Comparison of ENCODE assay signal across 18 mouse cellular contexts in genomic region chr15:79134496-79135270, GRCm38 (mm10). TPM values are rescaled to one million over a fixed set of nuclear protein-coding genes. Genes with fewer than 3 reads are reported as not detected.
DNase-seq lines count a peak whose midpoint lies in the region; ATAC-seq lines count a peak whose summit lies in the region.
"Had no signal": no experiment of that assay in that cellular context is flagged by ENCODE, and none has a peak within 500 bp of the region (broad histone marks: within the 10 kb centered on the region; RNA-seq: fewer than 3 reads in every experiment).

No protein-coding gene starts in this region.

- peaks cover 46% of the 10 kb centered on the region for H3K36me3 ChIP-seq in neural tube, embryonic 15.5 days

- DNase-seq in adrenal gland, adult (ENCODE audit: inconsistent age in 2 of 2, low spot score in 1 of 2) = peak; percentile 20 to 45
- no peak for DNase-seq in adrenal gland, postnatal 36 days
- peak; percentile 59 for DNase-seq in kidney, adult 9 months
- DNase-seq in kidney, adult 11 months = no peak
- no peak for DNase-seq in neural tube, embryonic 10.5 days (ENCODE audit: extremely low spot score, low spot score)
- DNase-seq in urinary bladder, postnatal 25 days (ENCODE audit: low spot score) = no peak
- DNase-seq in cerebellum, postnatal 14 days = no peak
- DNase-seq: adrenal gland, postnatal 14 days; cerebellum, adult 18-20 months; cerebellum, adult 9-11 months; gastrocnemius, postnatal 36 days; heart, adult 11 months; heart, postnatal 36 days had no signal

- no peak overlapping the region for H3K4me3 ChIP-seq in neural tube, embryonic 15.5 days (replicated peaks)
- H3K4me3 ChIP-seq: forebrain, embryonic 15.5 days; heart, embryonic 13.5 days had no signal

- H3K4me2 ChIP-seq in neural tube, embryonic 15.5 days = no peak overlapping the region
- H3K4me2 ChIP-seq: forebrain, embryonic 15.5 days; heart, embryonic 13.5 days had no signal

- 0 out of 2 replicates have a peak overlapping the region, but pooled peaks have one; percentile 13 for H3K27ac ChIP-seq in neural tube, embryonic 15.5 days (replicated peaks)
- H3K27ac ChIP-seq: forebrain, embryonic 15.5 days; heart, embryonic 13.5 days had no signal

- no peaks in the 10 kb centered on the region for H3K9me3 ChIP-seq in neural tube, embryonic 15.5 days (replicated peaks)
- H3K9me3 ChIP-seq: forebrain, embryonic 15.5 days; heart, embryonic 13.5 days had no signal

- no peak overlapping the region for H3K9ac ChIP-seq in neural tube, embryonic 15.5 days (replicated peaks)
- H3K9ac ChIP-seq: forebrain, embryonic 15.5 days; heart, embryonic 13.5 days had no signal

- ATAC-seq in neural tube, embryonic 15.5 days (ENCODE audit: low FRiP score) = no peak; the same call in 1 of the 2 replicates

- 86% methylated on average over 9 of the region's 9 CpGs for WGBS in neural tube, embryonic 15.5 days

- H3K4me1 ChIP-seq in neural tube, embryonic 15.5 days = 0 out of 2 replicates have a peak, but pooled peaks cover 4% of the 10 kb centered on the region
- H3K4me1 ChIP-seq: forebrain, embryonic 15.5 days had no signal

- H3K27me3 ChIP-seq in neural tube, embryonic 15.5 days (replicated peaks) = no peaks in the 10 kb centered on the region
- H3K27me3 ChIP-seq: forebrain, embryonic 15.5 days; heart, embryonic 13.5 days had no signal

RNA-seq across cellular contexts. Expression of gene Polr2f, which starts 6.1 kb away (rescaled TPM):
- 100 to 1,000 TPM; 137 to 143 TPM for total RNA-seq in adrenal gland, postnatal 36 days (2021)
- polyA plus RNA-seq in neural tube, embryonic 15.5 days (2015; fragmentation: Nextera tagmentation; extraction: Ambion mirVana) = 248 and 249 TPM in 2 replicates

RNA-seq across cellular contexts. Expression of gene 1700088E04Rik, which starts 6.4 kb away (rescaled TPM):
- 1 to 10 TPM; 5.5 to 7.3 TPM for total RNA-seq in adrenal gland, postnatal 36 days (2021)
- 11.3 and 12.6 TPM in 2 replicates for polyA plus RNA-seq in neural tube, embryonic 15.5 days (2015; fragmentation: Nextera tagmentation; extraction: Ambion mirVana)

RNA-seq across cellular contexts. Expression of gene Micall1, which starts 26.0 kb away (rescaled TPM):
- total RNA-seq in adrenal gland, postnatal 36 days (2021) = 10 to 100 TPM; 41.3 to 51.4 TPM
- polyA plus RNA-seq in neural tube, embryonic 15.5 days (2015; fragmentation: Nextera tagmentation; extraction: Ambion mirVana) = 11.6 and 12.2 TPM in 2 replicates

RNA-seq across cellular contexts. Expression of gene Sox10, which starts 30.4 kb away (rescaled TPM):
- total RNA-seq in adrenal gland, postnatal 36 days (2021) = 1 to 10 TPM; 1.3 to 1.8 TPM
- 11.6 and 13.4 TPM in 2 replicates for polyA plus RNA-seq in neural tube, embryonic 15.5 days (2015; fragmentation: Nextera tagmentation; extraction: Ambion mirVana)
- total RNA-seq: MEL had no signal
- polyA plus RNA-seq: C2C12 had no signal

RNA-seq across cellular contexts. Expression of gene Eif3l, which starts 59.7 kb away (rescaled TPM):
- 100 to 1,000 TPM; 140 to 156 TPM for total RNA-seq in adrenal gland, postnatal 36 days (2021)
- polyA plus RNA-seq in neural tube, embryonic 15.5 days (2015; fragmentation: Nextera tagmentation; extraction: Ambion mirVana) = 164 and 193 TPM in 2 replicates

Comparison
In these comparisons a context has a peak if more than half of its experiments do, and no peak if none do; other contexts are left out.
1. DNase-seq: peak in adrenal gland, adult (2 of 2) and kidney, adult 9 months (single experiment); none in adrenal gland, postnatal 36 days (0 of 2), kidney, adult 11 months (single experiment), neural tube, embryonic 10.5 days (single experiment), urinary bladder, postnatal 25 days (single experiment) and cerebellum, postnatal 14 days (0 of 2).